Mouse (Mus musculus): ENCODE data around the gene Tsfm.

The Tsfm gene

DNA sequence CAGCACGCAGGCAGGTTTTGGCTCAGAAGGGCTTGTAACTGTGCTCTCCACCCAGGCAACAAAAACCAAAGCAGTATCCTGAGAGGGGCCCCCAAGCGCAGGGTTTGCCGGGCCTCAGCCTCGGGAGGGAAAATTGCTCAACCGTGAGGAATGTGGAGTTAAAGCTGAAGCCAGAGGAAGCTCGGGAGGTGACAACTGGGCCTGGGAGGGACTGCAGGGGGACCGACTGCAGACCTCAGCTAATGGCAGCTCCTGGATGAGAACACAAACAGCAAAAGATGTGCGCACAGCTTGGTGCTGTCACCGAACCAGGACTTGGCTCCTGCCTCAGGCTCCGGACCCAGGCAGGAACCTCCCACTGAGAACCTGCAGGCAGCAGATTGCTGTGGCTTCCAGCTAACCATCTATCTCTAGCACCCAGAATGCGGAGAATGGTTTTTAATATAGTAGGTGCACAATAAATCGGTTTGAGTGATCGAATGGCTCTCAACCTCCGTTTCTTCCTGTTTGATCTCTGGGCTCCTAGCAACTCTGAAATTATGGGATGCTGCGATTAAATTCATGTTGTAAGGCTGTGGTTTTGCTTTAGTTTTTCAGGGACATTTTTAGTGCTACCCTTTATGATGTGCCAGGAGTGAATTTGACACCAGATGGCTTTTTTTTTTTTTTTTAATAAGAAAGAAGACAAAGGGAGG is 68.2 kb downstream of the Tsfm start:
- DNase-seq (ENCODE audit: low read depth, low spot score): no peak

DNA sequence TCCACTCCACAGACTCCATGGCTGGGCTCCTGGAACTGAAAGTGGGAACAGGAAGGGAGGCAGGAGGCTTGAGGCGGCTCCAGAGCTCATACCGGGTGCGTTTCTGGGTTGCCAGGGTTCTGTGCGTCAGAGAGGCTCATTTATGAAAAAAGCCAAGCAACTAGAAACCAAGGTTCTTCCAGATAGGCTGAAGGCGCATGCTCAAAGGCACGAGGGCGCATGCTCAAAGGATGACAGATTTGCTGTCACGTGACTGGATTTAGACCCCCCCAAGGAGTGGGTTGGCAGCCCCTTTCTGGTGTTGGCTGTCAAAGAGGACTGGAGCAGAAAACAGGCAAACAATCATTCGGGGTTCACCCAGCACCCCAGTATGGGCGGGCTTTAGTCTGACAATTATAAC is 68.9 kb downstream of the Tsfm start:
- DNase-seq (ENCODE audit: low read depth, low spot score): no peak
